Mouse (Mus musculus): ENCODE results near the gene Pgls.

DNA sequence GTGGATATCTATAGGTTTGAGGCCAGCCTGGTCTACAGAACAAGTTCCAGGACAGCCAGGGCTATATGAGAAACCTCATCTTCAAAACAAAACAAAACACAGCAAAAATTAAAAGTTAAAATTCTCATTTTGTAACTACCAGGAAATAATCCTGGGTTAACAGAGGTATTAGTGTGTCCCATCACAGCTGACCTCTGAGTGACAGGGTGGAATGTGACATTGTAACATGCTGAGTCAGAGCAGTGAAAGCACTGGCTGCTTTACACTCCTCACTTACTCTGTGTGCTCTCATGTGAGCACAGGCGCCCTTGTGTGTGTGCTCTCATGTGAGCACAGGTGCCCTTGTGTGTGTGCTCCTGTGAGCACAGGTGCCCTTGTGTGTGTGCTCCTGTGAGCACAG is 17.0 kb upstream of the Pgls start:
- TF ChIP-seq CTCF (IDR thresholded peaks at IDR 0.05; ENCODE audit: low read depth) (no peak), EP300 (IDR thresholded peaks at IDR 0.05; ENCODE audit: low read depth) (no peak)

All from heart, postnatal 0 days (tissue).